Mouse (Mus musculus): ENCODE measurements around the gene Suclg2. TPM values are rescaled to one million over a fixed set of nuclear protein-coding genes. Genes with fewer than 3 reads are reported as not detected.

The Suclg2 gene
- total and polyA plus RNA-seq, 2 experiments from 2014 or later: 16.0 to 16.1 TPM

GRCm38 (mm10) chr6:95592396-95592795 lies 126.2 kb downstream of the Suclg2 start:
- H3K4me1 ChIP-seq (ENCODE audit: insufficient read depth): no peaks in the 10 kb centered on the region
- H3K9ac ChIP-seq: no peak overlapping the region
- DNase-seq (no peak), ATAC-seq (no peak)
- no peaks in the 10 kb centered on the region for H3K27me3 ChIP-seq (ENCODE audit: insufficient read depth, low read length)
- no peak overlapping the region for H3K27ac ChIP-seq (ENCODE audit: low read depth, low read length)
- no peak overlapping the region for H3K4me3 ChIP-seq (ENCODE audit: low read depth, low read length)
- no peaks in the 10 kb centered on the region for H3K36me3 ChIP-seq (ENCODE audit: insufficient read depth)
- H3K9me3 ChIP-seq (ENCODE audit: low read length): no peaks in the 10 kb centered on the region
- 93% methylated on average over 6 of the region's 6 CpGs for WGBS
- no peak for TF ChIP-seq CTCF (IDR thresholded peaks at IDR 0.05; ENCODE audit: low read depth)
- H3K4me2 ChIP-seq (ENCODE audit: low read depth): no peak overlapping the region

- no peaks in the 10 kb centered on the region for H3K27me3 ChIP-seq (ENCODE audit: insufficient read depth, low read length)
- no peak for TF ChIP-seq CTCF (IDR thresholded peaks at IDR 0.05; ENCODE audit: low read depth)
- H3K9me3 ChIP-seq (ENCODE audit: low read length): no peaks in the 10 kb centered on the region
- no peaks in the 10 kb centered on the region for H3K4me1 ChIP-seq (ENCODE audit: insufficient read depth)
- ATAC-seq: no peak
- no peak overlapping the region for H3K4me2 ChIP-seq (ENCODE audit: low read depth)
- no peak overlapping the region for H3K4me3 ChIP-seq (ENCODE audit: low read depth, low read length)
- H3K9ac ChIP-seq: no peak overlapping the region
- no peak for DNase-seq
- no peak overlapping the region for H3K27ac ChIP-seq (ENCODE audit: low read depth, low read length)
- 35% methylated on average over 4 of the region's 4 CpGs for WGBS
- no peaks in the 10 kb centered on the region for H3K36me3 ChIP-seq (ENCODE audit: insufficient read depth)
Observed at GRCm38 (mm10) chr6:95590463-95590862, 128.1 kb downstream of the Suclg2 start.

- Histone ChIP-seq H3K9me3 (ENCODE audit: low read length) (no peaks in the 10 kb centered on the region), H3K4me3 (ENCODE audit: low read depth, low read length) (no peak overlapping the region), H3K4me2 (ENCODE audit: low read depth) (no peak overlapping the region), H3K27me3 (ENCODE audit: insufficient read depth, low read length) (no peaks in the 10 kb centered on the region), H3K27ac (ENCODE audit: low read depth, low read length) (no peak overlapping the region), H3K9ac (no peak overlapping the region), H3K36me3 (ENCODE audit: insufficient read depth) (no peaks in the 10 kb centered on the region), H3K4me1 (ENCODE audit: insufficient read depth) (no peaks in the 10 kb centered on the region)
- ATAC-seq: peak; percentile 59; the same call in 1 of the 2 replicates
- peak; percentile 47 for DNase-seq
- WGBS: 39% methylated on average over 6 of the region's 6 CpGs
- no peak for TF ChIP-seq CTCF (IDR thresholded peaks at IDR 0.05; ENCODE audit: low read depth)
Observed at GRCm38 (mm10) chr6:95587108-95587796, 131.3 kb downstream of the Suclg2 start.

GRCm38 (mm10) chr6:95581893-95582292 lies 136.7 kb downstream of the Suclg2 start:
- no peaks in the 10 kb centered on the region for H3K36me3 ChIP-seq (ENCODE audit: insufficient read depth)
- DNase-seq (no peak), ATAC-seq (no peak)
- no peak overlapping the region for H3K4me3 ChIP-seq (ENCODE audit: low read depth, low read length)
- H3K4me2 ChIP-seq (ENCODE audit: low read depth): no peak overlapping the region
- no peaks in the 10 kb centered on the region for H3K9me3 ChIP-seq (ENCODE audit: low read length)
- no peak overlapping the region for H3K27ac ChIP-seq (ENCODE audit: low read depth, low read length)
- no peak overlapping the region for H3K9ac ChIP-seq
- H3K4me1 ChIP-seq (ENCODE audit: insufficient read depth): no peaks in the 10 kb centered on the region
- no peak for TF ChIP-seq CTCF (IDR thresholded peaks at IDR 0.05; ENCODE audit: low read depth)
- H3K27me3 ChIP-seq (ENCODE audit: insufficient read depth, low read length): no peaks in the 10 kb centered on the region; the same call in 1 of the 2 replicates
- 83% methylated on average over 3 of the region's 3 CpGs for WGBS

GRCm38 (mm10) chr6:95579792-95580191 lies 138.8 kb downstream of the Suclg2 start:
- Histone ChIP-seq H3K9ac (no peak overlapping the region), H3K4me1 (ENCODE audit: insufficient read depth) (no peaks in the 10 kb centered on the region), H3K36me3 (ENCODE audit: insufficient read depth) (no peaks in the 10 kb centered on the region), H3K4me2 (ENCODE audit: low read depth) (no peak overlapping the region), H3K27me3 (ENCODE audit: insufficient read depth, low read length) (no peaks in the 10 kb centered on the region; the same call in 1 of the 2 replicates), H3K9me3 (ENCODE audit: low read length) (no peaks in the 10 kb centered on the region), H3K27ac (ENCODE audit: low read depth, low read length) (no peak overlapping the region), H3K4me3 (ENCODE audit: low read depth, low read length) (no peak overlapping the region)
- TF ChIP-seq CTCF (IDR thresholded peaks at IDR 0.05; ENCODE audit: low read depth): no peak
- DNase-seq: no peak
- no peak for ATAC-seq
- WGBS: 72% methylated on average over 4 of the region's 4 CpGs

- TF ChIP-seq CTCF (IDR thresholded peaks at IDR 0.05; ENCODE audit: low read depth): no peak
- no peaks in the 10 kb centered on the region; the same call in 1 of the 2 replicates for H3K27me3 ChIP-seq (ENCODE audit: insufficient read depth, low read length)
- no peaks in the 10 kb centered on the region for H3K36me3 ChIP-seq (ENCODE audit: insufficient read depth)
- DNase-seq: no peak
- H3K9ac ChIP-seq: no peak overlapping the region
- no peaks in the 10 kb centered on the region for H3K4me1 ChIP-seq (ENCODE audit: insufficient read depth)
- WGBS: 19% methylated on average over 4 of the region's 4 CpGs
- no peak overlapping the region for H3K4me2 ChIP-seq (ENCODE audit: low read depth)
- H3K9me3 ChIP-seq (ENCODE audit: low read length): no peaks in the 10 kb centered on the region
- H3K27ac ChIP-seq (ENCODE audit: low read depth, low read length): no peak overlapping the region
- no peak for ATAC-seq
- H3K4me3 ChIP-seq (ENCODE audit: low read depth, low read length): no peak overlapping the region
Observed at GRCm38 (mm10) chr6:95575531-95575930, 143.1 kb downstream of the Suclg2 start.

- Histone ChIP-seq H3K9me3 (ENCODE audit: low read length) (no peaks in the 10 kb centered on the region), H3K4me2 (ENCODE audit: low read depth) (no peak overlapping the region), H3K9ac (no peak overlapping the region), H3K4me1 (ENCODE audit: insufficient read depth) (no peaks in the 10 kb centered on the region), H3K27ac (ENCODE audit: low read depth, low read length) (no peak overlapping the region), H3K27me3 (ENCODE audit: insufficient read depth, low read length) (no peaks in the 10 kb centered on the region; the same call in 1 of the 2 replicates), H3K4me3 (ENCODE audit: low read depth, low read length) (no peak overlapping the region), H3K36me3 (ENCODE audit: insufficient read depth) (no peaks in the 10 kb centered on the region)
- WGBS: 20% methylated on average over 3 of the region's 3 CpGs
- ATAC-seq (peak; percentile 53; the same call in 1 of the 2 replicates), DNase-seq (no peak)
- no peak for TF ChIP-seq CTCF (IDR thresholded peaks at IDR 0.05; ENCODE audit: low read depth)
Observed at GRCm38 (mm10) chr6:95574867-95575266, 143.7 kb downstream of the Suclg2 start.
